8 mouse cellular contexts compared by ENCODE assay signal in the genomic region with DNA sequence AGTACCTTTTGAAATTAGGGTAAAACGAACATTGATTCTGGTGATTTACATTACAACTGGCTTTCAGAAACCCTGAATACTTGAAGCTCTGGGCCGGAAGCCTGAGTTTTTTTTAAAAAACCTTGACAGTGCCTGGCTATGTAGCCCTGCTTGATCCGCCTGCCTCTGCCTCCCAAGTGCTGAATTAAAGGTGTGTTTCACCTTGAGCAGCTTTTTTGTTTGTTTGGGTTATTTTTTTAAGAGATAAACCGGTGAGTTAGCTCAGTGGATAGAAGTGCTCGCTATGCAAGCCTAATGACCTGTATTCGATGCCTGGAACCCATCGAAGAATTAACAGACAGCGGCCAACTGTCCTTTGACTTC. TPM values are rescaled to one million over a fixed set of nuclear protein-coding genes. Genes with fewer than 3 reads are reported as not detected.
A peak's percentile ranks its signal among the peaks of the same experiment; 100 is the strongest.
DNase-seq lines count a peak whose midpoint lies in the region; ATAC-seq and TF ChIP-seq lines count a peak whose summit lies in the region.

No protein-coding gene starts in this region.

- DNase-seq in heart, adult 9 months (ENCODE audit: low spot score in 2 of 2): no peak
- no peak for DNase-seq in G1E (ENCODE audit: low spot score)
- DNase-seq in midbrain, embryonic 10.5 days (ENCODE audit: low spot score): no peak
- no peak for DNase-seq in frontal cortex, postnatal 36 days (ENCODE audit: low spot score in 2 of 2)
- no peak for DNase-seq in ovary, postnatal 36 days (ENCODE audit: low spot score)
- no peak for DNase-seq in cerebellum, postnatal 36 days

- peak overlapping the region; percentile 100 for H3K27ac ChIP-seq in heart, embryonic 13.5 days (replicated peaks)
- peak overlapping the region; percentile 58; the same call in 1 of the 2 replicates for H3K27ac ChIP-seq in hindbrain, embryonic 12.5 days
- no peak overlapping the region for H3K27ac ChIP-seq in midbrain, embryonic 10.5 days (replicated peaks)

- H3K4me1 ChIP-seq in heart, embryonic 13.5 days: peaks cover 41% of the 10 kb centered on the region
- peaks cover 43% of the 10 kb centered on the region for H3K4me1 ChIP-seq in G1E (ENCODE audit: insufficient read depth, low read depth, low read length)
- H3K4me1 ChIP-seq in hindbrain, embryonic 12.5 days: peaks cover 20% of the 10 kb centered on the region
- peaks cover 28% of the 10 kb centered on the region for H3K4me1 ChIP-seq in midbrain, embryonic 10.5 days

- peak overlapping the region; percentile 48; the same call in 1 of the 2 replicates for H3K4me3 ChIP-seq in heart, embryonic 13.5 days
- no peak overlapping the region for H3K4me3 ChIP-seq in G1E (ENCODE audit: low read depth, low read length)
- H3K4me3 ChIP-seq in hindbrain, embryonic 12.5 days: no peak overlapping the region
- H3K4me3 ChIP-seq in midbrain, embryonic 10.5 days: peak overlapping the region; percentile 21; the same call in 1 of the 2 replicates

- no peak for TF ChIP-seq CTCF in G1E (IDR thresholded peaks at IDR 0.05; ENCODE audit: low read depth, low read length)

- H3K27me3 ChIP-seq in heart, embryonic 13.5 days (replicated peaks): no peaks in the 10 kb centered on the region
- 0 out of 2 replicates have a peak, but pooled peaks cover 3% of the 10 kb centered on the region for H3K27me3 ChIP-seq in G1E (ENCODE audit: insufficient read depth, low read length)
- peaks cover 3% of the 10 kb centered on the region; the same call in 1 of the 2 replicates for H3K27me3 ChIP-seq in hindbrain, embryonic 12.5 days
- H3K27me3 ChIP-seq in midbrain, embryonic 10.5 days (ENCODE audit: low read depth, poor library complexity, severe bottlenecking): no peaks in the 10 kb centered on the region

- no peak for ATAC-seq in heart, embryonic 13.5 days (ENCODE audit: extremely low read depth, insufficient number of reproducible peaks, low FRiP score, low TSS enrichment)
- 0 out of 2 replicates have a peak, but pooled peaks have one; percentile 1 for ATAC-seq in G1E (ENCODE audit: extremely low read depth, insufficient number of reproducible peaks, low FRiP score, poor library complexity, severe bottlenecking)
- no peak for ATAC-seq in hindbrain, embryonic 12.5 days (ENCODE audit: low FRiP score)

- 0 out of 2 replicates have a peak overlapping the region, but pooled peaks have one; percentile 95 for H3K9ac ChIP-seq in heart, embryonic 13.5 days
- H3K9ac ChIP-seq in hindbrain, embryonic 12.5 days: no peak overlapping the region

- peak overlapping the region; percentile 75 for H3K4me2 ChIP-seq in heart, embryonic 13.5 days
- H3K4me2 ChIP-seq in hindbrain, embryonic 12.5 days (replicated peaks): peak overlapping the region; percentile 71; the same call in 1 of the 2 replicates

- no peaks in the 10 kb centered on the region for H3K36me3 ChIP-seq in heart, embryonic 13.5 days
- no peaks in the 10 kb centered on the region for H3K36me3 ChIP-seq in G1E (replicated peaks)
- H3K36me3 ChIP-seq in hindbrain, embryonic 12.5 days: no peaks in the 10 kb centered on the region
- H3K36me3 ChIP-seq in midbrain, embryonic 10.5 days: no peaks in the 10 kb centered on the region

- no peaks in the 10 kb centered on the region for H3K9me3 ChIP-seq in heart, embryonic 13.5 days
- no peaks in the 10 kb centered on the region for H3K9me3 ChIP-seq in G1E (replicated peaks)
- H3K9me3 ChIP-seq in hindbrain, embryonic 12.5 days (replicated peaks): no peaks in the 10 kb centered on the region
- no peaks in the 10 kb centered on the region for H3K9me3 ChIP-seq in midbrain, embryonic 10.5 days (replicated peaks)

- 8% methylated on average over 8 of the region's 8 CpGs for WGBS in heart, embryonic 13.5 days
- 14% methylated on average over 8 of the region's 8 CpGs for WGBS in hindbrain, embryonic 12.5 days
- WGBS in midbrain, embryonic 10.5 days: 14% methylated on average over 8 of the region's 8 CpGs

RNA-seq across cellular contexts. Expression of gene Sirt4, which starts 6.1 kb away (rescaled TPM):
- 18.9 and 19.8 TPM in 2 replicates for polyA plus RNA-seq in heart, embryonic 13.5 days (2015; fragmentation: Nextera tagmentation; extraction: Ambion mirVana)
- 27.5 and 29.7 TPM in 2 replicates for total RNA-seq in G1E (2014; fragmentation: Nextera tagmentation)
- 9.3 and 14.8 TPM in 2 replicates for total RNA-seq in G1E (2017)
- polyA plus RNA-seq in G1E (2012): 8.0 and 13.3 TPM in 2 replicates
- 23.1 and 24.7 TPM in 2 replicates for polyA plus RNA-seq in hindbrain, embryonic 12.5 days (2016; fragmentation: Nextera tagmentation; extraction: Ambion mirVana)
- 15.2 and 17.0 TPM in 2 replicates for polyA plus RNA-seq in midbrain, embryonic 10.5 days (2016; fragmentation: Nextera tagmentation; extraction: Ambion mirVana)

RNA-seq across cellular contexts. Expression of gene Pxn, which starts 15.9 kb away (rescaled TPM):
- polyA plus RNA-seq in heart, embryonic 13.5 days (2015; fragmentation: Nextera tagmentation; extraction: Ambion mirVana): 29.7 and 31.7 TPM in 2 replicates
- 17.8 and 25.8 TPM in 2 replicates for total RNA-seq in G1E (2014; fragmentation: Nextera tagmentation)
- 12.0 and 14.2 TPM in 2 replicates for total RNA-seq in G1E (2017)
- polyA plus RNA-seq in G1E (2012): 62.9 and 63.3 TPM in 2 replicates
- 34.0 and 39.2 TPM in 2 replicates for polyA plus RNA-seq in hindbrain, embryonic 12.5 days (2016; fragmentation: Nextera tagmentation; extraction: Ambion mirVana)
- polyA plus RNA-seq in midbrain, embryonic 10.5 days (2016; fragmentation: Nextera tagmentation; extraction: Ambion mirVana): 27.9 and 28.9 TPM in 2 replicates

RNA-seq across cellular contexts. Expression of gene Pla2g1b, which starts 24.6 kb away (rescaled TPM):
- 0.88 and 1.1 TPM in 2 replicates for polyA plus RNA-seq in heart, embryonic 13.5 days (2015; fragmentation: Nextera tagmentation; extraction: Ambion mirVana)
- not detected in 2 replicates for total RNA-seq in G1E (2014; fragmentation: Nextera tagmentation)
- total RNA-seq in G1E (2017): not detected in 2 replicates
- 0.18 TPM in 1 of 2 replicates, not detected in the other for polyA plus RNA-seq in G1E (2012)
- polyA plus RNA-seq in hindbrain, embryonic 12.5 days (2016; fragmentation: Nextera tagmentation; extraction: Ambion mirVana): not detected in 2 replicates
- polyA plus RNA-seq in midbrain, embryonic 10.5 days (2016; fragmentation: Nextera tagmentation; extraction: Ambion mirVana): 0.41 and 0.62 TPM in 2 replicates

Comparison
In these comparisons a context has a peak if more than half of its experiments do, and no peak if none do; other contexts are left out.
1. H3K4me3 ChIP-seq: peak in heart, embryonic 13.5 days (single experiment) and midbrain, embryonic 10.5 days (single experiment); none in G1E (single experiment) and hindbrain, embryonic 12.5 days (single experiment).